Comparison of ENCODE assay signal across 17 mouse cellular contexts in the genomic region with DNA sequence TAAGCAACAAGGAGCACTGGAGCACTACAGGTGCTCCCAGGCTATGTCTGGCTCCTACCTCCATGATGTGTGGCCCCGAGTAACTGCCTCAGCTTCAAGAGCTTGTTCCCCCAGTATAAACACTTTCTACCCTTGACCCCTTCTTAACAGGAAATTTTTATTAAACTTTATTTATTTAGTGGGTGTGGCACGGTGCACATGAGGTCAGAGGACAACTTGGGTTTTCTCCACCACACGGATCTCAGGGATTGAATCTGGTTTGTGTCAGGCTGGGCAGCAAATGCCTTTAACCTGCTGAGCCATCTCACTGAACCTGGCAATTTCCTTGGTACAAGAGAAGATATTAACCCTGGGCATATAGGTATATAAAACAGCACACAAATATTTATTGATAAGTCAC. TPM values are rescaled to one million over a fixed set of nuclear protein-coding genes. Genes with fewer than 3 reads are reported as not detected.
"Had no signal": no experiment of that assay in that cellular context is flagged by ENCODE, and none has a peak within 500 bp of the region (broad histone marks: within the 10 kb centered on the region; RNA-seq: fewer than 3 reads in every experiment).

No protein-coding gene starts in this region.

- H3K27me3 ChIP-seq: liver, embryonic 13.5 days had no signal

- H3K4me2 ChIP-seq: liver, embryonic 13.5 days; lung, embryonic 14.5 days; midbrain, embryonic 13.5 days had no signal

- H3K36me3 ChIP-seq: liver, embryonic 13.5 days; midbrain, embryonic 10.5 days; midbrain, embryonic 13.5 days had no signal

- H3K9ac ChIP-seq: liver, embryonic 13.5 days; lung, embryonic 14.5 days; midbrain, embryonic 13.5 days had no signal

- H3K4me1 ChIP-seq: liver, embryonic 13.5 days; megakaryocyte, embryonic 14.5 days had no signal

- H3K9me3 ChIP-seq: liver, embryonic 13.5 days; megakaryocyte, embryonic 14.5 days; midbrain, embryonic 10.5 days; midbrain, embryonic 13.5 days had no signal

- ATAC-seq: hindbrain, embryonic 16.5 days; inflammation-experienced regulatory T-cells, adult 6 months; midbrain, embryonic 13.5 days; midbrain, embryonic 16.5 days had no signal

- H3K4me3 ChIP-seq: left cerebral cortex, adult 2 months; liver, embryonic 13.5 days; megakaryocyte, embryonic 14.5 days; midbrain, embryonic 10.5 days; midbrain, embryonic 13.5 days; myocyte had no signal

- DNase-seq: layer of hippocampus, postnatal 36 days; liver, embryonic 13.5 days; lung, embryonic 14.5 days; lung, postnatal 10 days; lung, postnatal 36 days; right cerebral cortex, adult 18-20 months; right cerebral cortex, postnatal 14 days; thymus, postnatal 25 days had no signal

- H3K27ac ChIP-seq: left cerebral cortex, adult 2 months; liver, embryonic 13.5 days; midbrain, embryonic 13.5 days had no signal

RNA-seq across cellular contexts. Expression of gene Zbp1, which starts 25.4 kb away (rescaled TPM):
- polyA plus RNA-seq: hindbrain, embryonic 16.5 days; limb, embryonic 11.5 days; midbrain, embryonic 16.5 days had no signal
